Mouse (Mus musculus) kidney, postnatal 0 days (tissue): ENCODE results near the gene Hrc. TPM values are rescaled to one million over a fixed set of nuclear protein-coding genes. Genes with fewer than 3 reads are reported as not detected.
A peak's percentile ranks its signal among the peaks of the same experiment; 100 is the strongest.
"Not testable (repeated sequence)": the region's sequence is repeated elsewhere in the genome, so short reads cannot be mapped to it uniquely, and the experiment has no call there.

Source experiments
- ATAC-seq: fragments of 200-750 bp; cut with Nextera tagmentation; replicated peaks from 2 replicates; pipeline ENCODE4 v1.8.0; 2017; ENCODE audit warnings: low read depth, moderate number of reproducible peaks, moderate TSS enrichment, moderate library complexity; ENCODE audit not compliant: low FRiP score
- DNase-seq: peaks from one replicate; pipeline ENCODE4 v3.0.0-alpha.2; 2016; ENCODE audit warnings: low spot score
- H3K27ac ChIP-seq: fragments of 300-500 bp; sonication (generic); 2 replicates; pipeline ENCODE4 v1.5.1; 2014; ENCODE audit warnings: mild to moderate bottlenecking
- H3K27me3 ChIP-seq: fragments of 300-500 bp; sonication (generic); 2 replicates; pipeline ENCODE4 v1.6.1; 2014; ENCODE audit warnings: low read length, mixed read lengths; ENCODE audit not compliant: insufficient read depth
- H3K36me3 ChIP-seq: fragments of 300-500 bp; sonication (generic); 2 replicates; pipeline ENCODE4 v1.6.1; 2014; ENCODE audit warnings: low read length, mixed read lengths; ENCODE audit not compliant: insufficient read depth
- H3K4me1 ChIP-seq: fragments of 300-500 bp; sonication (generic); replicated peaks from 2 replicates; pipeline ENCODE4 v1.6.1; 2014; ENCODE audit warnings: antibody characterized with exemption, low read length, mixed read lengths; ENCODE audit not compliant: insufficient read depth
- H3K4me2 ChIP-seq: fragments of 300-500 bp; sonication (generic); 2 replicates; pipeline ENCODE4 v1.6.1; 2014; ENCODE audit warnings: mild to moderate bottlenecking, low read length, moderate library complexity, mixed read lengths
- H3K4me3 ChIP-seq: fragments of 300-500 bp; sonication (generic); replicated peaks from 2 replicates; pipeline ENCODE4 v1.5.1; 2014; ENCODE audit warnings: low read depth, low read length
- H3K9ac ChIP-seq: fragments of 300-500 bp; sonication (generic); 2 replicates; pipeline ENCODE4 v1.6.1; 2014; ENCODE audit warnings: low read depth, low read length
- H3K9me3 ChIP-seq: fragments of 300-500 bp; sonication (generic); replicated peaks from 2 replicates; pipeline ENCODE4 v1.6.1; 2016; ENCODE audit warnings: low read length, inconsistent platforms, mixed read lengths
- CTCF ChIP-seq: IDR thresholded peaks from 2 replicates; pipeline ENCODE4 v1.5.1; 2016; ENCODE audit warnings: antibody characterized with exemption, low read depth, mild to moderate bottlenecking, moderate library complexity
- WGBS: fragments of 180-500 bp; shearing (Covaris S2); extraction: QIAGEN DNeasy Blood & Tissue Kit; methylation state at CpG from one replicate; pipeline ENCODE4 v1.1.7; 2014; 5-methylcytosine and 5-hydroxymethylcytosine counted together
- polyA plus RNA-seq: library from polyadenylated mRNA; unstranded; fragments of >200 nt; fragmentation: Nextera tagmentation; extraction: Ambion mirVana; gene quantifications from 2 replicates; pipeline ENCODE4 v1.2.1, GENCODE M21; 2015

The Hrc gene
- polyA plus RNA-seq, 1 experiment from 2014 or later = 0.75 TPM

GRCm38 (mm10) chr7:45342081-45342480 lies 7.0 kb downstream of the Hrc start:
- H3K27ac ChIP-seq = no peak overlapping the region
- H3K36me3 ChIP-seq = no peaks in the 10 kb centered on the region
- TF ChIP-seq CTCF = no peak
- no peaks in the 10 kb centered on the region for H3K27me3 ChIP-seq
- H3K4me3 ChIP-seq = no peak overlapping the region
- ATAC-seq (no peak), DNase-seq (no peak)
- H3K9ac ChIP-seq = no peak overlapping the region
- no peaks in the 10 kb centered on the region for H3K9me3 ChIP-seq
- peaks cover 25% of the 10 kb centered on the region for H3K4me1 ChIP-seq
- no peak overlapping the region for H3K4me2 ChIP-seq
- WGBS = 90% methylated on average over 11 of the region's 11 CpGs

DNA sequence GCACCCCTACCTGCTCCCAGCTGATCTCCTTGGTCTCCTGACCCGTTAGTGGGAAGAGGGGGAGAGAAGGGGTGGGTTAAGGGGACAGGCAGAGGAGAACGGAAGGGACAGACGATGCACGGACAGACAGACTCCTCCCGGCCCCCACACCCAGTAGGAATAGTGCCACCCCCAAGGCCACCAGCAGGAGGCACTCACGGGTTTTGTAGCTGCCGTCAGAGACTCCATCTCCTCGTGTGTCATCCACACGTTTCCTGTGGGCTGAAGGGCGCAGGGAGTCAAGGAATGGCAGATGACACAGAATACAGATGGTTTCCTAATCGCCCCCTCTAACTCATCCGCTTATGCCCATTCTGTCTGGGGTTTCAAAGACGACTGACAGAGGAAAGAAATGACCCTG lies 8.5 kb downstream of the Hrc start:
- DNase-seq (no peak), ATAC-seq (no peak)
- Histone ChIP-seq H3K9me3 (no peaks in the 10 kb centered on the region), H3K9ac (no peak overlapping the region), H3K4me3 (no peak overlapping the region), H3K36me3 (no peaks in the 10 kb centered on the region), H3K27ac (no peak overlapping the region), H3K4me2 (no peak overlapping the region), H3K4me1 (peaks cover 17% of the 10 kb centered on the region), H3K27me3 (no peaks in the 10 kb centered on the region)
- peak; percentile 53 for TF ChIP-seq CTCF
- 27% methylated on average over 13 of the region's 13 CpGs for WGBS

GRCm38 (mm10) chr7:45346905-45347304 lies 11.8 kb downstream of the Hrc start:
- Histone ChIP-seq H3K36me3 (no peaks in the 10 kb centered on the region), H3K4me2 (no peak overlapping the region), H3K9me3 (no peaks in the 10 kb centered on the region), H3K9ac (no peak overlapping the region), H3K4me1 (no peaks in the 10 kb centered on the region), H3K27me3 (no peaks in the 10 kb centered on the region), H3K27ac (no peak overlapping the region), H3K4me3 (no peak overlapping the region)
- DNase-seq (no peak), ATAC-seq (no peak)
- no peak for TF ChIP-seq CTCF
- 68% methylated on average over 13 of the region's 13 CpGs for WGBS

DNA sequence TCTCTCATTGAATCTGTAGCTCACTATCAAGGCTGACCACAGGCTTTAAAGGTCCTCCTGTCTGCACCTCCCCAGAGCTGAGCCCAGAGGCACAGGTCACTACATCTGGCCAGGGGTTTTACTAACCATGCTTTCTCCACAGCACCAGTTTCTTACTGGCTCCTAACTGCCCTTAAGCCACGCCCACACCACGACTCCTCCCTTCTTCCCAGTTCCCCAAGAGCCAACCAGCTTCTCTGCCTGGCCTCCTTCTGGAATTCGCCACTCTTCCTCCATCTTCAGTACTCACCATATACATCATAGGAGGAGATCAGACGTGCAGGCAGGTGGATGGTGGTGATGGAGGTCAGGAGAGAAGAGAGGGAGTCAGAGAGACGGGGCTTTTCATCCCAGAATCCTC lies 18.0 kb downstream of the Hrc start:
- no peak overlapping the region for H3K4me3 ChIP-seq
- H3K9me3 ChIP-seq = no peaks in the 10 kb centered on the region
- H3K27me3 ChIP-seq = no peaks in the 10 kb centered on the region
- no peak overlapping the region for H3K9ac ChIP-seq
- no peaks in the 10 kb centered on the region for H3K4me1 ChIP-seq
- DNase-seq (no peak), ATAC-seq (no peak)
- no peak overlapping the region for H3K4me2 ChIP-seq
- no peak for TF ChIP-seq CTCF
- 22% methylated on average over 5 of the region's 5 CpGs for WGBS
- no peak overlapping the region for H3K27ac ChIP-seq
- no peaks in the 10 kb centered on the region for H3K36me3 ChIP-seq

- ATAC-seq = peak; percentile 18; the same call in 1 of the 2 replicates
- H3K4me2 ChIP-seq = no peak overlapping the region
- H3K4me3 ChIP-seq = no peak overlapping the region
- H3K9me3 ChIP-seq = no peaks in the 10 kb centered on the region
- no peaks in the 10 kb centered on the region for H3K4me1 ChIP-seq
- no peak overlapping the region for H3K9ac ChIP-seq
- DNase-seq = no peak
- H3K27ac ChIP-seq = no peak overlapping the region
- H3K36me3 ChIP-seq = no peaks in the 10 kb centered on the region
- H3K27me3 ChIP-seq = peaks cover 6% of the 10 kb centered on the region; the same call in 1 of the 2 replicates
- WGBS = 74% methylated on average over 15 of the region's 15 CpGs
- no peak for TF ChIP-seq CTCF
Measured at GRCm38 (mm10) chr7:45355318-45356020, 20.4 kb downstream of the Hrc start.

DNA sequence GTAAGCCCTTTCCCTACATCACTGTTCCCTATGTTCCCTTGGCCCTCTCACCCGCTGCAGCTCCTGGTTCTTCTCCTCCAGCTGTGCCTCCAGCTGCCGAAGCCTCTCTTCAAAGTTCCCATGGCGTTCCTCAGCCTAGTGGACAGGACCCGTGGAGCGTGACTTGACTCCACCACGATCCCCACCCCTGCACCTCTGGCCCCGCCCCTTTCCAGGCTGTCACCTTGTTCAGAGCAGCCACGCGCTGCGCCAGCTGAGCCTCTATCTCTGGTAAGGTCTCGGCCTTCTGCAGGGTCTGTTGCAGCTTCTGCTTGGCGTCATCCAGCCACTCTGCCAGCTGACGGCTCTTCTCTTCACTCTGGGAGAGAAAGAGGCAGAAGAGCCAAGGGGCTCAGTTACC lies 21.0 kb downstream of the Hrc start:
- no peak for TF ChIP-seq CTCF
- no peak overlapping the region for H3K4me2 ChIP-seq
- H3K4me3 ChIP-seq = no peak overlapping the region
- peak; percentile 45 for ATAC-seq
- no peak overlapping the region for H3K27ac ChIP-seq
- H3K27me3 ChIP-seq = peaks cover 6% of the 10 kb centered on the region; the same call in 1 of the 2 replicates
- no peak for DNase-seq
- no peaks in the 10 kb centered on the region for H3K4me1 ChIP-seq
- H3K9me3 ChIP-seq = no peaks in the 10 kb centered on the region
- no peak overlapping the region for H3K9ac ChIP-seq
- H3K36me3 ChIP-seq = no peaks in the 10 kb centered on the region
- WGBS = 26% methylated on average over 13 of the region's 13 CpGs

DNA sequence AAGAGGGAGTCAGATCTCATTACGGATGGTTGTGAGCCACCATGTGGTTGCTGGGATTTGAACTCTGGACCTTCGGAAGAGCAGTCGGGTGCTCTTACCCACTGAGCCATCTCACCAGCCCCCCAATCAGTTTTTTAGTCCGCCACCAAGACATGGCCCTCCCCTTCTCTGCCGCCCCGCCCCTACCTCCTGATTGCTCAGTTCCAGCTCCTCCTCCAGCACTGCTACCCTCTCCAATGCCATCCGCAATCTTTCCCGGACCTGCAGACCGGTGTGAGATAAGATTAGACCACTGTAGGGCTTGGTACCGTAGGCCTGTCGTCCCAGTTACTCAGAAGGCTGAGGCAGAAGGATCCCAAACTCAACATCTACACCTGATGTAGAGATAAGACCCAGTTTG lies 24.0 kb downstream of the Hrc start:
- WGBS = 62% methylated on average over 10 of the region's 11 CpGs
- not testable (repeated sequence) for H3K27ac ChIP-seq

More for the DNA sequence above, 24.0 kb downstream of the Hrc start:
- peaks cover 19% of the 10 kb centered on the region; the same call in 1 of the 2 replicates for H3K27me3 ChIP-seq
- H3K4me1 ChIP-seq, H3K9ac ChIP-seq, H3K36me3 ChIP-seq, H3K4me3 ChIP-seq, H3K4me2 ChIP-seq, DNase-seq, H3K9me3 ChIP-seq, ATAC-seq: not testable (repeated sequence)
